Mouse (Mus musculus) spleen, adult 2 months (tissue): ENCODE results near the gene Olfr875. TPM values are rescaled to one million over a fixed set of nuclear protein-coding genes. Genes with fewer than 3 reads are reported as not detected.

Source experiments
- DNase-seq, 2 experiments: peaks; one replicate each; pipeline versions ENCODE4 v3.0.0 to v3.0.0-alpha.2; 2012 to 2021; ENCODE audit warnings: low spot score in 2 of 2, low read depth in 1 of 2
- H3K27ac ChIP-seq: fragments of 200-500 bp; 2 replicates; pipeline ENCODE4 v1.5.1; 2012; ENCODE audit warnings: low read length, inconsistent platforms; ENCODE audit not compliant: insufficient read depth
- H3K27me3 ChIP-seq: fragments of 200-500 bp; 2 replicates; pipeline ENCODE4 v1.6.1; 2012; ENCODE audit warnings: mild to moderate bottlenecking, moderate library complexity, low read length, inconsistent platforms; ENCODE audit not compliant: control insufficient read depth, insufficient read depth
- H3K36me3 ChIP-seq: fragments of 200-500 bp; 2 replicates; pipeline ENCODE4 v1.6.1; 2012; ENCODE audit warnings: mild to moderate bottlenecking, low read length, inconsistent platforms; ENCODE audit not compliant: control insufficient read depth, insufficient read depth
- H3K4me1 ChIP-seq: fragments of 200-500 bp; 2 replicates; pipeline ENCODE4 v1.6.1; 2011; ENCODE audit warnings: inconsistent platforms; ENCODE audit not compliant: control insufficient read depth, insufficient read depth, insufficient read length
- H3K4me3 ChIP-seq: fragments of 200-500 bp; 2 replicates; pipeline ENCODE4 v1.5.1; 2011; ENCODE audit warnings: mild to moderate bottlenecking, inconsistent platforms; ENCODE audit not compliant: insufficient read depth, insufficient read length; ENCODE audit errors: extremely low read depth
- CTCF ChIP-seq: fragments of 200-500 bp; IDR thresholded peaks from 2 replicates; pipeline ENCODE4 v1.5.1; 2011; ENCODE audit warnings: mild to moderate bottlenecking, inconsistent platforms; ENCODE audit not compliant: insufficient read depth, insufficient read length, insufficient replicate concordance; ENCODE audit errors: extremely low read depth
- POLR2A ChIP-seq: fragments of 200-500 bp; IDR thresholded peaks from 2 replicates; pipeline ENCODE4 v1.6.1; 2011; ENCODE audit warnings: low read depth, low read length, inconsistent platforms
- WGBS: fragments of 180-500 bp; shearing (Covaris S2); methylation state at CpG from one replicate; pipeline ENCODE4 v1.1.7; 2018; 5-methylcytosine and 5-hydroxymethylcytosine counted together
- polyA plus RNA-seq: library from polyadenylated mRNA; depleted of rRNA; stranded (reverse); fragments of >200 nt; gene quantifications from 2 replicates; pipeline ENCODE4 v1.2.3, GENCODE M21; 2012; rRNA removed

The Olfr875 gene
- polyA plus RNA-seq, 1 experiment, result not detected

DNA sequence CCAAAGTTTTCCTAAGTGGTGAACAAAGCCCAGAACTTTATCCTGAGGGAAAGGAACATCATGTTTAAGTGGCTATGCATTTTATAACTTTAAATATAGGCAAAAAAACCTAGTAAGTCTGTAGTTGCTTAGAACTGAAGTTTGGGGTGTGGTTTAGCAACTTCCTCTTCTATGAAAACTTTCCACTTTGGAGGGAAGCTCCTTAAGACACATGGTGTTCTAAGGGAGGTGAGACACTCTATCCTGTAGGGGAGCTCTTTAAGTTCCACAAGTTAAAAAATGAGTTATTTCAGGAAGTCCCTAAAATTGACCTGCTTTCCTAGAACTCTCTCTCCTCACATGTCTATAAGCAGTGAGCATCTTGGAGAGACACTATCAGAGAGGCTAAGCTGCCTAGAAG, 35.6 kb downstream of the Olfr875 start:
- H3K36me3 ChIP-seq, result no peaks in the 10 kb centered on the region
- TF ChIP-seq POLR2A, result no peak
- TF ChIP-seq CTCF, result no peak
- no peak for DNase-seq
- no peaks in the 10 kb centered on the region for H3K4me1 ChIP-seq
- no peak overlapping the region for H3K27ac ChIP-seq
- H3K4me3 ChIP-seq, result no peak overlapping the region
- H3K27me3 ChIP-seq, result no peaks in the 10 kb centered on the region

DNA sequence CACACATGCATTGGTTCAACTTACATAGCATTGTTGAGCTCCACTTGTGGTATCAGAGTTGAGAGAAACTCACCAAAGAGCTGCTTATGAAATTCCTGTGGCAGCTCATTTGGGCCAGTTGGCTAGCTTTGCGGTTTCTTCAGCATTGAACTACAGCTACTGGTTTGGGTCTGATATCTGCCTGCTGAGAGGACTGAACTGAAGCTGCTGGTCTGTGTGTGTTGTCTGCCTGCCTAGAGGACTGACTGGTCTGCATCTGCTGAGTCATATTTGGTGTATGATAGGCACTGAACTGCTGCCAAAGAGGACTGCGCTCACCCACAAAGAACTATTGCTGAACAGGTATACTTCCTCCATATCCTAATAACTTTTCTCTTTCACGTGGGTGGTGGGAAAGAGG, 36.8 kb downstream of the Olfr875 start:
- DNase-seq, result no peak
- 61% methylated on average over 3 of the region's 3 CpGs for WGBS
- Histone ChIP-seq H3K36me3 (no peaks in the 10 kb centered on the region), H3K27me3 (no peaks in the 10 kb centered on the region), H3K4me3 (no peak overlapping the region), H3K4me1 (no peaks in the 10 kb centered on the region), H3K27ac (no peak overlapping the region)
- TF ChIP-seq POLR2A (no peak), CTCF (no peak)

DNA sequence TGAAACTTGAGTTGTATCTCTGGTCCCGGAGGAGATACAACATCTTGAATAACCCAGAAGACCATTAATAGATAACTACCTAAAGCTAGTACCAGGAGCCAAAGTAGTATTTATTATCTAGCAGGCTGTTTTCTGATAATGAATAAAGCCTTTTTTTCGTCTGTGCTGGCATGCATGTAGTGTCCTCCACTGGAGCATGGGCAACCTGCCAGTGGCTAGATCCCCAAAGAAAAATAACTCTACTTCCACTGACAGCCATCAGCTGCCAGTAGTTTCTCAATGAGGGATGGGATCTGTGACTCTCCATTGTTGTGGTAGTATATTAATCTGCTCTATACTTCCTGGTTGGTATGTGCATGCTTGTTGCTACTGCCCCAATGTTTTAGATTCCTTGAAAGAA, 37.3 kb downstream of the Olfr875 start:
- WGBS, result 79% methylated on average over 2 of the region's 2 CpGs
- Histone ChIP-seq H3K4me1 (no peaks in the 10 kb centered on the region), H3K27ac (no peak overlapping the region), H3K27me3 (no peaks in the 10 kb centered on the region), H3K4me3 (no peak overlapping the region), H3K36me3 (no peaks in the 10 kb centered on the region)
- TF ChIP-seq CTCF, result no peak
- TF ChIP-seq POLR2A, result no peak
- no peak for DNase-seq

DNA sequence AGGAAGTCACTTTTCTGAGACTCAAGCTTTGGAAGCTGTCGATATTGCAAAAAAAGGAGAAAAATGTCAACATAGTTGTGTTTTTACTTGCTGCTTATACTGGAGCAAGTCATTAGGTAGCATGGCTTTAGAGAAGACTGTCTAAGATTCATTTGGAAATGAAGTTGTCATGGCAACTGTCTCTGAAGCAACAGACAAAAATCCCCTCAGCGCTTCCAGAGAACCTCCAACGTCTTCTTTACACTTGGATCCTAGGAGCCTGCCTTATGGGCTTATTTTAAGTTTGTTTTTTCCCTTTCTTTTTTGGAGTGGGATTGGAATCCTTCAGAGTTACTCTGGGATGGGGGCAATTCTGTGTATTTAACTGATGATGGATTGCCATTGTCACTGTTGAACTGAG, 43.0 kb downstream of the Olfr875 start:
- Histone ChIP-seq H3K36me3 (no peaks in the 10 kb centered on the region), H3K4me1 (no peaks in the 10 kb centered on the region), H3K27me3 (no peaks in the 10 kb centered on the region), H3K27ac (no peak overlapping the region), H3K4me3 (no peak overlapping the region)
- WGBS, result 92% methylated on average over 3 of the region's 3 CpGs
- no peak for DNase-seq
- TF ChIP-seq CTCF (no peak), POLR2A (no peak)

Other genes starting within 250 kb of the Olfr875 start
- gene Esam, start 243.8 kb upstream of the Olfr875 start, polyA plus RNA-seq, result 19.2 and 19.6 TPM in 2 replicates
- gene Vsig2, start 232.6 kb upstream of the Olfr875 start, polyA plus RNA-seq, result 2.1 and 3.7 TPM in 2 replicates
- gene Nrgn, start 219.0 kb upstream of the Olfr875 start, polyA plus RNA-seq, result 35.3 and 45.1 TPM in 2 replicates
- gene Siae, start 216.2 kb upstream of the Olfr875 start, polyA plus RNA-seq, result 3.5 and 3.8 TPM in 2 replicates
- 0.21 TPM in 1 of 2 replicates, not detected in the other for gene Spa17, start 158.1 kb upstream of the Olfr875 start, polyA plus RNA-seq
- gene Tbrg1, start 114.5 kb upstream of the Olfr875 start, polyA plus RNA-seq, result 20.7 and 22.2 TPM in 2 replicates
- gene Panx3, start 102.6 kb upstream of the Olfr875 start, polyA plus RNA-seq, result not detected in 2 replicates
- gene Olfr160, start 55.6 kb upstream of the Olfr875 start, polyA plus RNA-seq, result not detected in 2 replicates
- not detected in 2 replicates for gene Olfr874, start 26.8 kb upstream of the Olfr875 start, polyA plus RNA-seq
- not detected in 2 replicates for gene Olfr876, start 31.2 kb downstream of the Olfr875 start, polyA plus RNA-seq
- gene Olfr877, start 82.4 kb downstream of the Olfr875 start, polyA plus RNA-seq, result not detected in 2 replicates
- gene Olfr145, start 124.9 kb downstream of the Olfr875 start, polyA plus RNA-seq, result not detected in 2 replicates
- gene Olfr878, start 146.0 kb downstream of the Olfr875 start, polyA plus RNA-seq, result not detected in 2 replicates
- not detected in 2 replicates for gene Olfr881, start 220.0 kb downstream of the Olfr875 start, polyA plus RNA-seq